Mouse (Mus musculus) liver, postnatal 0 days (tissue): ENCODE results near the gene Etv3. TPM values are rescaled to one million over a fixed set of nuclear protein-coding genes. Genes with fewer than 3 reads are reported as not detected.

Source experiments
- ATAC-seq: fragments of 200-750 bp; cut with Nextera tagmentation; 2 replicates; pipeline ENCODE4 v1.8.0; 2017; ENCODE audit warnings: mild to moderate bottlenecking, moderate library complexity
- DNase-seq: peaks from one replicate; pipeline ENCODE4 v3.0.0-alpha.2; 2016
- H3K27ac ChIP-seq: fragments of 300-500 bp; sonication (generic); 2 replicates; pipeline ENCODE4 v1.5.1; 2014; ENCODE audit warnings: antibody characterized with exemption, moderate library complexity, mild to moderate bottlenecking, low read depth
- H3K27me3 ChIP-seq: fragments of 300-500 bp; sonication (generic); 2 replicates; pipeline ENCODE4 v1.6.1; 2014; ENCODE audit warnings: low read length, control low read depth, mixed read lengths; ENCODE audit not compliant: insufficient read depth
- H3K36me3 ChIP-seq: fragments of 300-500 bp; sonication (generic); replicated peaks from 2 replicates; pipeline ENCODE4 v1.6.1; 2014; ENCODE audit warnings: mild to moderate bottlenecking, control low read depth, low read length, moderate library complexity, mixed read lengths; ENCODE audit not compliant: insufficient read depth
- H3K4me1 ChIP-seq: fragments of 300-500 bp; sonication (generic); 2 replicates; pipeline ENCODE4 v1.6.1; 2014; ENCODE audit warnings: antibody characterized with exemption, mild to moderate bottlenecking, control low read depth; ENCODE audit not compliant: insufficient read depth
- H3K4me2 ChIP-seq: fragments of 300-500 bp; sonication (generic); 2 replicates; pipeline ENCODE4 v1.6.1; 2014; ENCODE audit warnings: low read depth, mild to moderate bottlenecking, low read length, moderate library complexity, mixed read lengths
- H3K4me3 ChIP-seq: fragments of 300-500 bp; sonication (generic); 2 replicates; pipeline ENCODE4 v1.5.1; 2014; ENCODE audit warnings: low read depth, low read length
- H3K9ac ChIP-seq: fragments of 300-500 bp; sonication (generic); replicated peaks from 2 replicates; pipeline ENCODE4 v1.6.1; 2014; ENCODE audit warnings: mild to moderate bottlenecking, moderate library complexity
- H3K9me3 ChIP-seq: fragments of 300-500 bp; sonication (generic); 2 replicates; pipeline ENCODE4 v1.6.1; 2016; ENCODE audit warnings: mild to moderate bottlenecking, control low read depth, low read length, mixed read lengths
- CTCF ChIP-seq: sonication (generic); IDR thresholded peaks from 2 replicates; pipeline ENCODE4 v1.5.1; 2016; ENCODE audit warnings: antibody characterized with exemption, low read depth
- EP300 ChIP-seq: IDR thresholded peaks from 2 replicates; pipeline ENCODE4 v1.6.1; 2016; ENCODE audit warnings: antibody characterized with exemption, low read depth, mild to moderate bottlenecking
- WGBS: fragments of 180-500 bp; shearing (Covaris S2); extraction: QIAGEN DNeasy Blood & Tissue Kit; methylation state at CpG from one replicate; pipeline ENCODE4 v1.1.7; 2014; ENCODE audit not compliant: insufficient replicate concordance; 5-methylcytosine and 5-hydroxymethylcytosine counted together
- polyA plus RNA-seq: library from polyadenylated mRNA; unstranded; fragments of >200 nt; fragmentation: Nextera tagmentation; extraction: Ambion mirVana; gene quantifications from 2 replicates; pipeline ENCODE4 v1.2.1, GENCODE M21; 2015

The Etv3 gene
- polyA plus RNA-seq, 1 experiment from 2014 or later: 3.9 TPM

- Histone ChIP-seq H3K9ac (no peak overlapping the region), H3K4me1 (peaks cover 11% of the 10 kb centered on the region; the same call in 1 of the 2 replicates), H3K9me3 (no peaks in the 10 kb centered on the region), H3K36me3 (no peaks in the 10 kb centered on the region), H3K27ac (no peak overlapping the region), H3K4me2 (peak overlapping the region; percentile 18; the same call in 1 of the 2 replicates), H3K4me3 (no peak overlapping the region), H3K27me3 (no peaks in the 10 kb centered on the region)
- DNase-seq (no peak), ATAC-seq (peak; percentile 73)
- 26% methylated on average over 13 of the region's 13 CpGs for WGBS
- TF ChIP-seq EP300 (no peak), CTCF (no peak)
Observed at GRCm38 (mm10) chr3:87515567-87516081, 9.6 kb upstream of the Etv3 start.

GRCm38 (mm10) chr3:87518425-87518824, 6.8 kb upstream of the Etv3 start:
- no peaks in the 10 kb centered on the region for H3K9me3 ChIP-seq
- DNase-seq (no peak), ATAC-seq (no peak)
- no peaks in the 10 kb centered on the region for H3K36me3 ChIP-seq
- no peak overlapping the region for H3K4me2 ChIP-seq
- no peak for TF ChIP-seq EP300
- no peak overlapping the region for H3K9ac ChIP-seq
- H3K4me3 ChIP-seq: no peak overlapping the region
- H3K4me1 ChIP-seq: no peaks in the 10 kb centered on the region
- no peak overlapping the region for H3K27ac ChIP-seq
- no peaks in the 10 kb centered on the region for H3K27me3 ChIP-seq

- DNase-seq (no peak), ATAC-seq (no peak)
- Histone ChIP-seq H3K27me3 (no peaks in the 10 kb centered on the region), H3K4me1 (peaks cover 8% of the 10 kb centered on the region), H3K4me3 (no peak overlapping the region), H3K4me2 (no peak overlapping the region), H3K36me3 (no peaks in the 10 kb centered on the region), H3K27ac (no peak overlapping the region), H3K9me3 (no peaks in the 10 kb centered on the region), H3K9ac (no peak overlapping the region)
- 34% methylated on average over 4 of the region's 4 CpGs for WGBS
- TF ChIP-seq EP300 (no peak), CTCF (no peak)
Observed at GRCm38 (mm10) chr3:87521126-87521525, 4.1 kb upstream of the Etv3 start.

GRCm38 (mm10) chr3:87521833-87522232, 3.4 kb upstream of the Etv3 start:
- WGBS: 50% methylated on average over 1 of the region's 1 CpGs
- DNase-seq (no peak), ATAC-seq (no peak)
- Histone ChIP-seq H3K36me3 (no peaks in the 10 kb centered on the region), H3K27ac (no peak overlapping the region), H3K4me3 (no peak overlapping the region), H3K27me3 (no peaks in the 10 kb centered on the region), H3K4me1 (peaks cover 13% of the 10 kb centered on the region), H3K4me2 (no peak overlapping the region), H3K9ac (no peak overlapping the region), H3K9me3 (no peaks in the 10 kb centered on the region)
- TF ChIP-seq EP300 (no peak), CTCF (no peak)

GRCm38 (mm10) chr3:87523701-87524100, 1.5 kb upstream of the Etv3 start:
- Histone ChIP-seq H3K27ac (no peak overlapping the region), H3K9ac (no peak overlapping the region), H3K4me2 (no peak overlapping the region), H3K27me3 (no peaks in the 10 kb centered on the region), H3K9me3 (no peaks in the 10 kb centered on the region), H3K4me3 (no peak overlapping the region), H3K4me1 (peaks cover 19% of the 10 kb centered on the region), H3K36me3 (peaks cover 11% of the 10 kb centered on the region)
- no peak for TF ChIP-seq EP300
- no peak for TF ChIP-seq CTCF
- no peak for ATAC-seq
- WGBS: 85% methylated on average over 9 of the region's 9 CpGs
- no peak for DNase-seq

GRCm38 (mm10) chr3:87525837-87526570, 797 bp downstream of the Etv3 start:
- Histone ChIP-seq H3K36me3 (peaks cover 34% of the 10 kb centered on the region), H3K27ac (peak overlapping the region; percentile 78), H3K27me3 (no peaks in the 10 kb centered on the region), H3K4me2 (peak overlapping the region; percentile 79), H3K4me1 (peaks cover 19% of the 10 kb centered on the region), H3K4me3 (peak overlapping the region; percentile 77), H3K9me3 (no peaks in the 10 kb centered on the region), H3K9ac (peak overlapping the region; percentile 92)
- WGBS: 5% methylated on average over 27 of the region's 27 CpGs
- no peak for TF ChIP-seq CTCF
- TF ChIP-seq EP300: no peak
- ATAC-seq (peak; percentile 52), DNase-seq (peak; percentile 32)
